Mouse (Mus musculus): ENCODE measurements at regions not wholly inside any gene's neighbourhood (a gene's known extent, or its start where the extent isn't known, plus 50 kb on each side); places are given as distances from the start of the nearest gene placed in this dataset.
A peak's percentile ranks its signal among the peaks of the same experiment; 100 is the strongest.

DNA sequence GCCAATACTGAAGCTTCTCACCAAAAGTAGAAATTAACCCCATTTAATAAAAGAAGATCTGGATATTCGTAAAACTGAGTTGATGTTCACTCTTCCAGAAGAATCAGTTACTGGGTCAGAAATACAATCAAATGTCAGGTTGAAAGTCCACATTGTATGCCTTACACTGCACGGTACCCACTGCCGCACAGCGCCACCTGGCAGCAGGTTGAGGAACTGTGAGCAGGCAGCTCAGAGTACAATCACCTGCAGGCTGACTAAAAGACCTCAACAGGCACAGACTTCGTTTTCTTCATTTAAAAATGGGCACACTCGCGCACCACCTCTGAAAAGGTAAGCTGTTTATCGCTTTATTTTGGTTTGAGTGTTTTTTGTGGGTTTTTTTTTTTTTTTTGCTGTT is 341.8 kb upstream of the Mms22l start:
- ChIA-PET POLR2A (no interaction called here), CTCF (no interaction called here)
- in situ Hi-C loops (cut with MboI; ENCODE audit: low pct_unique_long_range_greater_than_20kb) = loop anchor here (25.0 kb wide), 1 partner anchor 1667 kb away; the partner anchor contains the start of gene Pou3f2
- DNase-seq (ENCODE audit: low read depth, low spot score) (no peak), ATAC-seq (peak; percentile 74)
- peak; percentile 80 for TF ChIP-seq CTCF (IDR thresholded peaks at IDR 0.05)
- H3K27me3 ChIP-seq = no peaks in the 10 kb centered on the region

DNA sequence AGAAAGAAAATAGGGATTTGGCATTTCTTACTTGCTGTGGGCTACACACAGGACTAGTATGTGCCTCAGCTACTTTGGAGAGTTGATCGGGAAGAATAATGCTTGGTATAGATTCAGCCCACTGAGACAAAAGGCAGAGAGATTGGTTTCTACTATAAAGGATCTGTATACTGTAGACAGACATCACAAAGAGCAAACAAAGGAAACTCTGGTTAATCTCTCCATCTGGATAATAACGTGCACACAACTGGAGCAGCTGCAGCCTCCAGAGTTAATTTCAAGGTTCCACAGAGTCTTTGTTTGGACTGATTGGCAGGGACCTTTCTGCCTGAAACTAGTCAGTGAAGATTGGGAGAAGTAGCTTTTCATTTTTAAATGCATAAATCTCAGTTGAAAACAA is 322.5 kb upstream of the Mms22l start:
- POLR2A ChIA-PET = no interaction called here
- no peak for ATAC-seq

DNA sequence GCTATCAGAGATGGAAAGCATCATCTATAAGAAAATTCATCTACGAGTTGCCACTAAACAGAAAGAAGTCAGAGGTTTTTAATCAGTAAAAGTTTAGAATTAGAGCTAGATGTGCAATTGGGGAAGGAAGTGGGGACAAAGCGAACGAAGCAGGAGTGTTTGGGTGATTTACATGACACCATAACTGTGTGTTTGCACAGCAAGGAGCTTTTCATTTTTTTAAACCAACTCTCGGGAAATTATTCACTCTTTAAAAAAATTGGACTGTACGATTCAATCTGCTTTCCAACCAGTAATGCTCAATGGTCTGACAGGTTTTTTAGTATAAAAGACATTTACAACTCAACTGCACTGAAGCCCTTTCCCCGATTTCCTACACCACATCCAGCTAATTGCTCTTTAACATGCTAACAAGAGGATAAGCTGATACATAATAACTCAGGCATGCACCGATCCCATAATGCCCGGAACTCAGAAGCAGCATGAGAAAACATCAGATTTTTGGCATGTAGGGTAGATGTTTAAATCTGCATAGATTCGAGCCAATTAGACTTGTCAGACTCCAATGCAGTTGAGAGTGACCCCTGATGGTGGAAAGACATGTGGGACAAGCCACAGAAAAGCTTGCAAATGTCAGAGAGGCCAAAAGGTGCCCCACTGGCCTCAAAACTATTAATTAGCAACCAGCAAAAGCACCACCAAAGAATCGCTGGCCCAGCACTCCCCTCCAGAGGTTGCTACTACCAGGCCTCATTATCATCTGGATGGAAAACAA is 282.8 kb upstream of the Mms22l start:
- H3K27me3 ChIP-seq = peaks cover 4% of the 10 kb centered on the region
- in situ Hi-C loops (cut with MboI; ENCODE audit: low pct_unique_long_range_greater_than_20kb) = no loop called here
- no peak for ATAC-seq
- no peak for DNase-seq (ENCODE audit: low read depth, low spot score)
- TF ChIP-seq CTCF (IDR thresholded peaks at IDR 0.05) = no peak
- ChIA-PET CTCF (no interaction called here), POLR2A (no interaction called here)

More for the DNA sequence above, 322.5 kb upstream of the Mms22l start:
- CTCF ChIA-PET = no interaction called here
- DNase-seq (ENCODE audit: low read depth, low spot score) = no peak
- no peak for TF ChIP-seq CTCF (IDR thresholded peaks at IDR 0.05)
- no peaks in the 10 kb centered on the region for H3K27me3 ChIP-seq
- in situ Hi-C loops (cut with MboI; ENCODE audit: low pct_unique_long_range_greater_than_20kb) = loop anchor here (25.0 kb wide), 1 partner anchor 1686 kb away; the partner anchor contains the start of gene Pou3f2

DNA sequence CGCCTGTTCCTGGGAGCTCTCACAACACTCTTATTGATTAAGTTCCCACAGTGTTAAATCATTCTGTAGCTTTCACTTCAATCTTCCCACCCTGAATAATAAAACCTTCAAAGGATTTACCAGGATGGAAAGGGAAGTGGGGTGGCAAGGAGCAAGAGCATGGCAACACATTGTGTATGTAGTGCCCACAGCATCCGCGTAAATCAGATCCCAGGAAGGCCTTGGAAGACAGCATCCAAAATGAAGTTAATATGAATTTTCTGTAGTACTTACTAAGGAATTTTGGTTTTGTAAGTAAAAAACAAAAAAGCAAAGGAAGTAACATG is 282.3 kb upstream of the Mms22l start:
- ChIA-PET CTCF (no interaction called here), POLR2A (no interaction called here)
- no peak for ATAC-seq
- in situ Hi-C loops (cut with MboI; ENCODE audit: low pct_unique_long_range_greater_than_20kb) = no loop called here
- DNase-seq (ENCODE audit: low read depth, low spot score) = no peak
- no peak for TF ChIP-seq CTCF (IDR thresholded peaks at IDR 0.05)
- peaks cover 7% of the 10 kb centered on the region for H3K27me3 ChIP-seq

DNA sequence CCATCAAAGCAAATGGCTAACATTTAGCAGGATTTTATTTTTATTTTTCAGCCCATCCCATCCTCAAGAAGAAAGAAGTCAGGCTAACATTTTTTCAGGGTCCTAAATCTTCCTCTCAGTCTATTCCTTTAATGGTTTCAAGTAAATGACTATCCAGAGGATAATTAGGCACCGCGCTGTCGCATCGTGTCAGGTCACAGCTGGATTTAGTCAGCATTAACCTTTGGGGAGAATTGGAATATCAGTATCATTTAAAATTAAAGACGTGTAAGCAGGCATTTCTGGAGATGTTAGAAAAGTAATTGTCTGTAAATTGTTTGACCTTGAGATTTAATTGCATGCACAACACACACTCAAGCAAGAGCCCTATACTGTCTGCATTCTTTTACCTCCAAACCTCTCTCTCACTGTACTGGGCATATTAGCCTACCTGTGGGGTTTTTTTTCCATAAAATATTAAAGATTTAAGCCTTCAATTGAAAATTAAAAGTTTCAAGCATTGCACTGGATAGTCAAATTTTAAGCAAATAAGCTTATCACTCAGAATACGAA is 277.8 kb upstream of the Mms22l start:
- DNase-seq (ENCODE audit: low read depth, low spot score) (no peak), ATAC-seq (no peak)
- H3K27me3 ChIP-seq = peaks cover 7% of the 10 kb centered on the region
- in situ Hi-C loops (cut with MboI; ENCODE audit: low pct_unique_long_range_greater_than_20kb) = no loop called here
- TF ChIP-seq CTCF (IDR thresholded peaks at IDR 0.05) = no peak
- CTCF ChIA-PET = no interaction called here
- POLR2A ChIA-PET = no interaction called here

DNA sequence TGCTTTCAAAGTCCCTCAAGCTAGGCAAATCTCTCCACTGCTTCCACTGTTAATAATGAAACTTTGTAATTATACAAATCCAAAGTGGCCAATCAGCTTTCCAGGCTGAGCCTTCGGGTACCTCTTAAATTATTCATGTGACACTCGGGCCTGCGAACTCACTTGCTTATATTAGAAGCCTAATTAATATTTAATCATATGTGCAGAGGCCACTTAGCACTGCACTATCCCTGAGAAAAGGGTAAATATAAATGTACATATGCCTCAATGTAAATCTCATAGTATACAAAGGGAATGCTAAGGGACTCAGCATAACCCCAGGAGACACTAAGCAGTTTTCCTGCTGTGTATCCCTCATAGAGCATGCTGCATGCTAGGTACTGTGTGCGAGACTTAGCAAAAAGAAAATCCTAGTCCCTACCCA is 277.2 kb upstream of the Mms22l start:
- CTCF ChIA-PET = no interaction called here
- ATAC-seq (no peak), DNase-seq (ENCODE audit: low read depth, low spot score) (no peak)
- TF ChIP-seq CTCF (IDR thresholded peaks at IDR 0.05) = no peak
- in situ Hi-C loops (cut with MboI; ENCODE audit: low pct_unique_long_range_greater_than_20kb) = no loop called here
- H3K27me3 ChIP-seq = peaks cover 7% of the 10 kb centered on the region
- POLR2A ChIA-PET = no interaction called here

DNA sequence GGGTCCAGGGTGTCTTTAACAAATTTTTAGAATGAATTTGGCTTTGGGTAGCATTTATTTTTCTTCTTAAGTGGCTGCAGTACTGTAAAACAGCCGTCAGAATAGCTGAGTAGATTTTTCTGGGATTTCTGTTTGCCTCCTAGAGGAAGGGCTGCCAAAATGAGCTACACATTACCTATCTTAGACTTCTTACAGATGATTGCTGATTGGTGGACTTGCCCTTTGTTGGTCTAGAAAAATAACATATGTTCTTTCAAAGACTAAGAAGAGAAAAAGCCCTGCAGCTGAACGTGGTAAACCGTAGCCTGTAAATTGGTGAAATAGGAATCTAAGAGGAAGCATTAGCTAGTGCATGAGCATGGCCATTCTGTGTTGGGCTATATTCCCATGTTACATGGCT is 276.7 kb upstream of the Mms22l start:
- DNase-seq (ENCODE audit: low read depth, low spot score) (no peak), ATAC-seq (no peak)
- in situ Hi-C loops (cut with MboI; ENCODE audit: low pct_unique_long_range_greater_than_20kb) = no loop called here
- peaks cover 7% of the 10 kb centered on the region for H3K27me3 ChIP-seq
- no peak for TF ChIP-seq CTCF (IDR thresholded peaks at IDR 0.05)
- POLR2A ChIA-PET = no interaction called here
- CTCF ChIA-PET = no interaction called here

DNA sequence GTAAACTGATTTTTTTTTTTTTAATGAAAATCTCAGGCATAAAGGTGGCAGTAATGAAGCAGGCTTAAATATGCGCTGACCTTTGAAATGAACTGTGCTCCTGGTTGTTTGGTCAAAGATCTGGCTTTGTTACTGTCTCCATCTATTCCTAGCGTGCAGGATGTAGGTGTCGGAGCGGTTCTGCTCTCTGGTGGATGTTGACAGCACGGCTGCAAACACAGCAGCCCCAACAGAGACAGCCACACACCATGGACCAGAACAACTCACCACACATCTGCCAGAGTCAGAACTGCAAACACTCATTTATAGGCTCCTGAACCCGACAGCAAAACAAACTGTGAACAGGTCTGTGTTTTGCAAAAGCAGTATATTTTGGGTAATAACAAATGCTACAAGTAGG is 251.1 kb upstream of the Mms22l start:
- in situ Hi-C loops (cut with MboI; ENCODE audit: low pct_unique_long_range_greater_than_20kb) = no loop called here
- ATAC-seq (no peak), DNase-seq (ENCODE audit: low read depth, low spot score) (no peak)
- POLR2A ChIA-PET = no interaction called here
- peaks cover 13% of the 10 kb centered on the region for H3K27me3 ChIP-seq
- CTCF ChIA-PET = no interaction called here
- no peak for TF ChIP-seq CTCF (IDR thresholded peaks at IDR 0.05)

DNA sequence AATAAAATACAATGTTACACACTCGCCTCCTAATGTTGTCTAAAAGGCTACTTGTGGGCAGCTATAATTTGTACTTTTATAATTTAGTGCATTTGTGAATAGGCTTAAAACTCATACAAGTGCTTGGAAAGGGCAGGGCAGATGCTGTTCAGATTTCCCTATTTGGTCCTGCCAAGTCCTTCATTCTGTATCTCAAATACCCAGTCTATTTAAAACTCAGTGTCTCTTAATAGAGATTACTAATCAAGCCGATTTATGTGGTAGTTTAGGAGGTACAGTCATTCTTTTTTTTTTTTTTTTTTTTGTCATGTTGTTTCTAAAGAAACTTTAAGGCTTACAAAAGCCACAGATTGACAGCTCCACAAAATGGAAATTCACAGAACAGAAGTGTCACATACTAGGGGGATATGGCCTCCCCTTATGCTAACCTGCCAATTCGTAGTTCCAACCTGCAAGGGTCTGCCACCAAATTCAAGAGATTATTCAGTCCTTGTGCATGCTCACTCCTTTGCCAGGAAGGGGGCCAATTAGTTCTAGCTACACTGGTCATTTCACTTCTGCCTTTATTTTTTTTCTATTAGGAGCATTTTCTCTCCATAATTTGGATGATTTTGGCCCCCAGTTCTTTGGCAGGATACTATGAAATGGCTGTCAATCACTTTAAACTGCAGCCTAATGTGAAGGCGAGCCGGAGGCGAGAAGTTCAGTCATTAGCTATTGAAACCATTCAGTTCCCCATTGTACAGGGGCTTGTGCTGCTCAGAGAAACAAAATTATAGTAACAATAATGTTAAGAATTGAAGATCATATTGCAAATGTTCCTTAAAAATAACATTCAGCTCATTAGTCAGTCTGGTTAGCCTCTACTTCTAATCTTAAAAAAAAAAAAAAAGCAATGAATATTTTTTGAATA is 247.9 kb upstream of the Mms22l start:
- no peak for DNase-seq (ENCODE audit: low read depth, low spot score)
- peaks cover 6% of the 10 kb centered on the region for H3K27me3 ChIP-seq
- ChIA-PET CTCF (interaction anchor here (0.7 to 1.6 kb wide), 5 partner anchors 21 to 869 kb away, joined by 3 to 4 read pairs (median 3); no protein-coding TSS in a partner anchor), POLR2A (no interaction called here)
- in situ Hi-C loops (cut with MboI; ENCODE audit: low pct_unique_long_range_greater_than_20kb) = no loop called here
- ATAC-seq = no peak
- no peak for TF ChIP-seq CTCF (IDR thresholded peaks at IDR 0.05)

DNA sequence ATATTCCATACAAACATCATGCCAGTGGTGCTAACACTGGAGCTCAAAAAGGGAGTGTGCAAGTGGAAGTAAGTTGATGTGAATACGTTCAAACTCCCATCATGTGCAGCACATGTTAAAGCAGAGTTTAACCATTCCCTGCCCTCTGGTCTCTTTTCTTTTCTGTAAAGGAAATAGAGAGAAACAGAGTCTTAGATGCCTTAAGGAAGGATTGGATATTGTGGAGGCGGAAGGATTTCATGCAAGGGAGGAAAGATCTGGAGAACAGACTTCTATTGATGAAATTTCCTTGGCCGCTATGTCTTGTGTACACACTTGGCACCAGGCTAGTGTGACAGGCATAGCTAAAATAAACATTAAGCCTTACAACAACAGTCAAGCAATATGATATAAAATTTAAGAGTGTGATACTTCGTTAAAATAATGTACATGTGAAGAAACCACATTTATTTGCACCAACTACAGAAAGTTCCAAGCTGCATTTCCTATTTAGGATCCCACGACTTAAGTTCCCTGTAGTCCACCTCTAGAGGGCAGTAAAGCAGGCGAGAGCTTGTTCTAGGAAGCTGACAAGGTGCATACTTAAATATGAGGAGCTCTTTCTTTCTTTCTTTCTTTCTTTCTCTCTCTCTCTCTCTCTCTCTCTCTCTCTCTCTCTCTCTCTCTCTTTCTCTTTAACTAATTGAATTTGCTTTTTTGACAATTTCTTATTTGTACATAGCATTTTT is 246.8 kb upstream of the Mms22l start:
- in situ Hi-C loops (cut with MboI; ENCODE audit: low pct_unique_long_range_greater_than_20kb) = no loop called here
- peaks cover 5% of the 10 kb centered on the region for H3K27me3 ChIP-seq
- ChIA-PET CTCF (interaction anchor here (1.5 to 1.6 kb wide), 4 partner anchors 22 to 336 kb away, joined by 3 to 4 read pairs (median 3); no protein-coding TSS in a partner anchor), POLR2A (no interaction called here)
- TF ChIP-seq CTCF (IDR thresholded peaks at IDR 0.05) = peak; percentile 64
- ATAC-seq = no peak
- no peak for DNase-seq (ENCODE audit: low read depth, low spot score)
